Mouse (Mus musculus) G1E (cell line): Measurements from ENCODE around the gene Coasy.

ENCODE experiments used
- CTCF ChIP-seq: IDR thresholded peaks from 2 replicates; pipeline ENCODE4 v1.5.1; 2012; ENCODE audit warnings: low read depth, low read length, inconsistent platforms, mixed read lengths
- GATA1 ChIP-seq: IDR thresholded peaks from 2 replicates; pipeline ENCODE4 v1.6.1; 2012; ENCODE audit warnings: borderline replicate concordance, low read length, inconsistent platforms, mixed read lengths
- POLR2AphosphoS5 ChIP-seq: IDR thresholded peaks from 2 replicates; pipeline ENCODE4 v1.6.1; 2012; ENCODE audit warnings: low read depth, low read length, inconsistent platforms; ENCODE audit not compliant: insufficient replicate concordance
- TAL1 ChIP-seq: conservative IDR thresholded peaks from 2 replicates; pipeline ENCODE4 v1.6.1; 2012; ENCODE audit warnings: low read depth, low read length, inconsistent platforms, mixed read lengths

GRCm38 (mm10) chr11:101047502-101047901 lies 34.9 kb upstream of the Coasy start:
- TF ChIP-seq CTCF (no peak), POLR2AphosphoS5 (no peak), GATA1 (no peak), TAL1 (no peak)
